Mouse (Mus musculus) thymus, postnatal 4 days (tissue): ENCODE measurements around the gene Ing1.

ENCODE experiments used
- DNase-seq: peaks from one replicate; pipeline ENCODE4 v3.0.0; 2021

Gene Ing1

DNA sequence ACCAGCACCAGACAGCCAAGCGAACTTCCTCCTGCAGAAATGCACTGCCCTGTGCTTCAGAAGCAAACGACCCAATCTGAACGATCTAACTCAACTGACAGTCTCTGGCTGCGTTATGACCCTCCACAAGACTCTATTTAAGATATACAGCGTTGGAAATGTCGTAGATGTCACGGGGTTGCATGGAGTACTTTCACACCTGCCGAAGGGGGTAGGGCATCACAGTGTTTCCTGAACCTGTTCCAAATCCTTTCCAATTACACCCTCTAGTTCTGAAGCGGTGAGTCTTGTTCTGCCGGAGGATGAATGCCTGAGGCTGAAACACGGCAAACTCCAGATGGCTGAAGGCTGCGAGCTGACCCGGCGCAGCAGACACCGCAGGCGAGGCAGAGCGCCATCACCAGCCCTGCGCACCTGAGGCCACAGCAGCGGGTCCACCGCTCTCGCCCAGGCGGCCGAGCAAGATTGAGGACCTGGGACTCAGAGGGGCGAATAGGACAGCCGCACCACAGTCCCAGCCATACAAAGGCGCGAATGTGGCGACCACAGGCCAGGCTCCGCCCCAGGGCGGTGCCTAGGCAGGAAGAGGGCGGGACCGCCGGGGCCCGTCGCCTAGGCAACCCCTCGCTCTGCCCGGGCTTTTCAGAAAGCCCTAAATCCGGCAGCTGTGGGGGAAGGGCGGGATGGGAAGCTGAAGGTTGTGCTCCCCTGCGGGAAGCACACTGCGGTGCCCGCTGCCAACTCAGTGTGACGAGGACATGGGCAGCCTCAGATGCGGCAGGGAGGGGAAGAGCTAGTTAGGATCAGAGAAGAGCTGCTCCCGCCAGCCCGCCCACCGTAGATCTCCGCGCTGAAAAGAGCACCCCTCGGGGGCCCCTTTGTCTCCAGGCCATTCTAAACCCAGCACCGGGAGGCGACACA is at the start of gene Ing1:
TSS of gene Ing1 (plus strand) at position 773 of the 921 bp plus-strand sequence.
- peak; percentile 98 for DNase-seq

GRCm38 (mm10) chr8:11506074-11506473 is 49.3 kb upstream of the Ing1 start:
- DNase-seq = no peak

GRCm38 (mm10) chr8:11506802-11507201 is 48.6 kb upstream of the Ing1 start:
- DNase-seq = peak; percentile 94

GRCm38 (mm10) chr8:11508880-11509279 is 46.5 kb upstream of the Ing1 start:
- no peak for DNase-seq

GRCm38 (mm10) chr8:11510971-11511370 is 44.4 kb upstream of the Ing1 start:
- DNase-seq = no peak

DNA sequence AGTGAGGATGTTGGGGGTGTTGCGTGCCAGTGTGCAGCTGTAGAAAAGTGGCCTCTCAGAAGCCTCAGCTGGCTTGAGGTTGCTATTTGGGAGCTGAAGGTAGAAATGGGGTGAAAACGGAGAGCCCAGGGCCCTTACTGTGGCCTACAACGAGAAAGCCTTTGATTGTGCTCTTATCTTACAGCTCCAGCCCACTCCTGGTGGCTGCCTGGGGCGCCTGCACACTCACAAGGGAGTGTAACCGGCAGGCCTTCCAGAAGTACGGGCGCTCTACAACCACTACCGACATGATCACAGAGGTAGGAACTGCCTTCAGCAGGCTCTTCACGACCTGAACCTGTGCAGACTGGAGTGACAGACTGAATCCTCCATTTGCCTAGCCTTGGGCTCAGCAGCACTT is 42.7 kb upstream of the Ing1 start:
- DNase-seq = no peak

DNA sequence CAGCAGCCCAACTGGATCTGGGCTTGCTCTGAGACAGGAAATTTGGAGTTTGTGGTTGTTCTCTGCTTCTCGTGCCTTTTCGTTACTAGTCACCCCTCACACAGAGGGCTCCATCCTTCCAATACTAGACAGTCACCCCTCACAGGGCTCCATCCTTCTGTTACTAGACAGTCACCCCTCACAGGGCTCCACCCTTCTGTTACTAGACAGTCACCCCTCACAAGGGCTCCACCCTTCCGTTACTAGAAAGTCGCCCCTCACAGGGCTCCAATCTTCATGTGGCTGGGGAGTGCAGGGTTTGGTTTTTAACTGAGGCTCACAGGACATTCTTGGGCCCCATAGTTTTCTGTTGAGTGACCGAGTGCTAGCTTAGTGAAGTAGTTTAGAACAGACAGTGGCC is 42.1 kb upstream of the Ing1 start:
- no peak for DNase-seq

DNA sequence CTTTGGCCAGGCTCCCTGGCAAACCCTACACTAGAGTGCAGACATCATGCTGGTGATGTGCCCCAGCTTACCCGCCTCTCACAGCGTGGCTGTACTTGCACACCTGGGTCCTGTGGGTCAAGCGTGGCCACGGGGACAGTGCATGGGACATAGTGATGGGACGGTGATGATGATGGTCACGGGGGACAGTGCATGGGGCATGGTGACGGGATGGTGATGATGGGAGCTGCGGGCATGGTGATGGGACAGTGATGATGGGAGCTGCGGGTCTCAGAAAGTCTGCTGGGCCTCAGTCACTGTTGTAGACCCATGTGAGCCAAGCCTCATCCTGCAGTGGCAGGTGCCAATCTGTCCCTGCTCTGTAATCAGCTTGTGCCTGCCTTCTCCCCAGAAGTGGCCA is 39.1 kb upstream of the Ing1 start:
- no peak for DNase-seq

- no peak for DNase-seq
These were observed 37.9 kb upstream of the Ing1 start for GRCm38 (mm10) chr8:11517366-11518055.

DNA sequence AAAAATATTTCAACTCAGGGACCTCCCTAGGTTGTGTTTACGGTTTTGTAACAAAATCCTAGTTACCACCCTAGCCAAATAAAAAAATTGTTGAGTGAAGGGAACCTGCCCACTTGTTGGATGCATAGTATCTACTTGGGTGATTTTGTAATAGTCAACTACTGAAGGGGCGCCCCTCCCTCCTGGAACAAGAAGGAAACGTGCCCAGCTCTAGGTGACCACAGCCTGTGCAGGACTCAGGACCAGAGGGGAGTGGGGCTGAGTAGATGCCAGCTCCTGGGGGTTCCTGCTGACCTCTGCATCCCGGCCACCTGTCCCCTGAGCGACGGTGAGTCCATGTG is 37.3 kb upstream of the Ing1 start:
- no peak for DNase-seq

DNA sequence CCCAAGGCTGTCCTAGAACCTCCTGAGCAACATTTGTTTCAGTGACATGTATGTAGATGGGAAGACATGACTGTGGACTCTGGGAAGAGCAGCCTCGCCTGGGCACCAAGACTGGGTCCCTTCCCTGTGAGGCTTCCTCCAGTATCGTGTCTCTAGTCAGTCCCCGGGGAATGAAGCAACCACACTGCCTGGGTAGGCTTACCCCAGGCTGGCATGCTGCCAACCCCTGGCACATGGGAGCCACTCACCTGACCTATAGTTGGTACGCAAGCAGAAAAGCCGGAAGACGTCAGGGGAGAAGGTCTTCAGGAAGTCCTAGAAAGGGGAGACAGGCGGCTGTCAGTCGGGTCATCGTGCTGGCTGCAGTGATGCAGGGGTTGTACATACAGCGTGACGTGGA is 36.7 kb upstream of the Ing1 start:
- DNase-seq = no peak

DNA sequence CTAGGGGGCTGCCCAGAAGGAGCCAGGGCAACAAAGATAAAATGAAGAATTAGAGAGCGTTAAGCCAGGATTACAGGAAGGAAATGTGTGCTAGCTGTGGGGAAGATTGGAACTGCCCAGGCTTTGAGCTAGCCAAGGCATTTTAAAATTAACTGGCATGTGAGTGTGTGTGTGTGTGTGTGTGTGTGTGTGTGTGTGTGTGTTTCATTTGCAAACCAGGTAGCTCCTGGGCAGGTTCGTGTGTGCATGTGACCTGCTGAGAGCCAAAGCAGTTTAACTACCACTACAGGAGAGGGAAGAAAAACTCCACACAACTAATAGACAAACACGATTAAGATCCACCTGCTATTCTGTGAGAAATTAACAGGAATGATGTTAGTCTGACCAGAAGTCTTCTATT is 32.0 kb upstream of the Ing1 start:
- no peak for DNase-seq

DNA sequence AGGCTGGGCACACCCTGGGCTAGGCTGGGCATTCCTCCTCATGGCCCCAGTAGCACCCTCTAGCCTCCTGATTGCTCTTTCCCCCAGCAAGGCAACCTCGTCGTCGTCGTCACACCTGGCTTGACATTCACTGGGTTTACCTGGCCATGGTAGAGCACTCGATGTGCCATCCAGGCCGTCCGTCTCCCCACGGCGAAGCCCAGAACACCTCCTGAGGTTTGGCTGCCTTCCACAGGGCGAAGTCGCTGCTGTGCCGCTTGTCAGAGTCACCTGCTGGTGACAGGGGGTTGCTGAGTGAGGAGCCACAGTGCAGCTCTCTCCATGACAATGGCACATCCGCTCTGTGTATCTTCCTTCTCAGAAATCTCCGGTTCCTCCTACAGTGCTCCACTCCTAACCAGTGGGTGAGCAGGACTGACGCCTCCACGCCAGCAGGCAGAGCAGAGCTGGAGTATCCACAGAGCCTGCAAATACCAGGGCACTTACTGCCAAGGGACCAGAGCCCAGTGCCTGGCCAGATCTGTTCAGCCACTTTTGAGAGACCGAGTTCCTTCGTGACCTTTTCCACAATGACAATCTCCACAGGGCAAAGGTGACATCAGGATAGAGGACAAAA is 25.1 kb upstream of the Ing1 start:
- no peak for DNase-seq

GRCm38 (mm10) chr8:11530849-11531248 is 24.5 kb upstream of the Ing1 start:
- no peak for DNase-seq

- no peak for DNase-seq
These were observed 20.9 kb upstream of the Ing1 start for GRCm38 (mm10) chr8:11534494-11534893.

- DNase-seq = no peak
These were observed 16.3 kb upstream of the Ing1 start for GRCm38 (mm10) chr8:11539049-11539448.

- no peak for DNase-seq
These were observed 15.2 kb upstream of the Ing1 start for GRCm38 (mm10) chr8:11540182-11540581.

DNA sequence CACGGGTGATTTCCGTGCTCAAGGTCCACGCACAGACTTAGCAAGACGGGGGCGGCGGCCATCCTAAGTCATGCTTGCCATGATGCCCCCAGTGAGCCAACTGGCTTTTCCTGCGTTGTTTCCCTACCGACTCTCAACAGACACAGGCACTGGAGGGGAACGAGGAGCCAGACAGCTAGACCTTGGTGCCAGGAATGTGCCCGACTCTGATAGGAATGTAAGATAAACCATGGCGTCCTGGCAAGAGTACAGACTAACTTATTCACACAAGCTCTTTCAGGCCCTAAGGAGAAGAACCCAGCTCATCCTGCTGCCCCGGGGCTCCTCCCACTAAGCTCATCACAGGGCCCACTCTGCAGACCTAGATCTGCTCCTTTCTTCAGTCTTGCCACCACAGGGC is 13.3 kb upstream of the Ing1 start:
- no peak for DNase-seq

- no peak for DNase-seq
These were observed 12.5 kb upstream of the Ing1 start for GRCm38 (mm10) chr8:11542866-11543265.

DNA sequence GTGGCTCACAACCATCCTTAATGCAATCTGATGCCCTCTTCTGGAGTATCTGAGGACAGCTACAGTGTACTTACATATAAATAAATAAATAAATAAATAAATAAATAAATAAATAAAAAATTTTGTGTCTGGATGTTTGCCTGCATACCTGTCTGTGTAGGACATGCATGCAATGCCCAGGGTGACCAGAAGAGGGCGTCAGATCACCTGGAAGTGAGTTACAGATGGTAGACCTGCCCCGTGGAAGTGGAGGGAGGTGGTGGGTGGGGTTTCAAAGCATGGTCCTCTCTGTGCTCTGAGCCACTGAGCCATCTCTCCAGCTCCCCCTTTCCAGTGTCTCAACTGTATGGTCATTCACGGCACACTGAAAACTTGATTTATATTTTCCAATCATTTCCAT is 11.0 kb upstream of the Ing1 start:
- DNase-seq = peak; percentile 92

GRCm38 (mm10) chr8:11547063-11547462 is 8.3 kb upstream of the Ing1 start:
- peak; percentile 48 for DNase-seq

GRCm38 (mm10) chr8:11549706-11550105 is 5.7 kb upstream of the Ing1 start:
- DNase-seq = peak; percentile 75

- DNase-seq = peak; percentile 95
These were observed 5.0 kb upstream of the Ing1 start, which contains the start of gene Cars2 for GRCm38 (mm10) chr8:11550281-11550948. Gene Cars2, minus strand, starts transcription at chr8:11550783.
